Mouse (Mus musculus) kidney, postnatal 25 days (tissue): ENCODE data around the gene Maff.

Source experiments
- DNase-seq, 2 experiments: peaks; one replicate each; pipeline ENCODE4 v3.0.0; 2021; ENCODE audit warnings: mixed read lengths in 2 of 2

Gene Maff

GRCm38 (mm10) chr15:79365068-79365467, 18.6 kb downstream of the Maff start:
- DNase-seq, result no peak

GRCm38 (mm10) chr15:79366402-79366801, 20.0 kb downstream of the Maff start:
- no peak for DNase-seq

- DNase-seq, result peak; percentile 48 to 76
Measured at GRCm38 (mm10) chr15:79368313-79368811, 21.9 kb downstream of the Maff start.

- no peak for DNase-seq
Measured at GRCm38 (mm10) chr15:79368861-79369440, 22.5 kb downstream of the Maff start.

GRCm38 (mm10) chr15:79369452-79370280, 23.2 kb downstream of the Maff start:
- DNase-seq, result no peak

GRCm38 (mm10) chr15:79370281-79370843, 23.9 kb downstream of the Maff start:
- no peak for DNase-seq

GRCm38 (mm10) chr15:79374760-79375159, 28.3 kb downstream of the Maff start:
- DNase-seq, result no peak

- peak; percentile 67 to 83 for DNase-seq
Measured at GRCm38 (mm10) chr15:79377681-79378080, 31.3 kb downstream of the Maff start.

GRCm38 (mm10) chr15:79378608-79379007, 32.2 kb downstream of the Maff start:
- DNase-seq, result no peak

- no peak for DNase-seq
Measured at GRCm38 (mm10) chr15:79379658-79380057, 33.2 kb downstream of the Maff start.

GRCm38 (mm10) chr15:79380468-79381444, 34.3 kb downstream of the Maff start:
- DNase-seq, result peak; percentile 82 to 87

- no peak for DNase-seq
Measured at GRCm38 (mm10) chr15:79381644-79382043, 35.2 kb downstream of the Maff start.

- no peak for DNase-seq
Measured at GRCm38 (mm10) chr15:79387081-79387480, 40.7 kb downstream of the Maff start.

GRCm38 (mm10) chr15:79387611-79388010, 41.2 kb downstream of the Maff start:
- DNase-seq, result no peak

- peak in 1 of 2 experiments; percentile 49 for DNase-seq
Measured at GRCm38 (mm10) chr15:79388171-79388570, 41.8 kb downstream of the Maff start.

GRCm38 (mm10) chr15:79390434-79390833, 44.0 kb downstream of the Maff start:
- DNase-seq, result peak; percentile 63 to 87

- DNase-seq, result peak; percentile 80 to 85
Measured at GRCm38 (mm10) chr15:79391447-79392093, 45.1 kb downstream of the Maff start.

GRCm38 (mm10) chr15:79392527-79392926, 46.1 kb downstream of the Maff start:
- no peak for DNase-seq

- DNase-seq, result no peak
Measured at GRCm38 (mm10) chr15:79393101-79393500, 46.7 kb downstream of the Maff start.

- no peak for DNase-seq
Measured at GRCm38 (mm10) chr15:79394842-79395241, 48.4 kb downstream of the Maff start.

- DNase-seq, result no peak
Measured at GRCm38 (mm10) chr15:79395281-79395680, 48.9 kb downstream of the Maff start.

- peak; percentile 76 to 88 for DNase-seq
Measured at GRCm38 (mm10) chr15:79396736-79397135, 50.3 kb downstream of the Maff start.
